Mouse (Mus musculus): ENCODE results near the gene Pigs.

Pigs gene

DNA sequence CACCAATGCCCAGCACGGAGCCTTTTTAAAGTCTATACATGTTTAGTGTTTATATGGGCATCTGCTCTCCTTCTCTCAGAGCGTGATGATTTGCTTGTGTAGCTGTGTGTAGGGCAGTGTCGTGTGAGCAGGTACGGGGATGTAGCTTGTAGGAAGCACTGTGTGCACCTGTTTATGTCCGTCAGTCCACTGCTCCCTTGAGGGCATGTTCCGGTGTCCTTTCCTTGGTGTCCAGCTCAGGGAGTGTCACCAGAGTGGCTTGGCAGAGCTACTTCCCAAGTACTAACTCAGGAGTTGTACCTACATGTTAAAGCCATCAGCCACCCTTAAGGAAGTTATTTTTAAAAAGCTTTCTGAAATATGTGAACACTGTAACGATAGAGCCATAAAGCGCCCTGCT, 8.8 kb downstream of the Pigs start:
- in situ Hi-C loops (cut with MseI, MboI) = no loop called here

- in situ Hi-C loops (cut with MseI, MboI) = no loop called here
Measured at GRCm38 (mm10) chr11:78341702-78342101, 13.5 kb downstream of the Pigs start.

DNA sequence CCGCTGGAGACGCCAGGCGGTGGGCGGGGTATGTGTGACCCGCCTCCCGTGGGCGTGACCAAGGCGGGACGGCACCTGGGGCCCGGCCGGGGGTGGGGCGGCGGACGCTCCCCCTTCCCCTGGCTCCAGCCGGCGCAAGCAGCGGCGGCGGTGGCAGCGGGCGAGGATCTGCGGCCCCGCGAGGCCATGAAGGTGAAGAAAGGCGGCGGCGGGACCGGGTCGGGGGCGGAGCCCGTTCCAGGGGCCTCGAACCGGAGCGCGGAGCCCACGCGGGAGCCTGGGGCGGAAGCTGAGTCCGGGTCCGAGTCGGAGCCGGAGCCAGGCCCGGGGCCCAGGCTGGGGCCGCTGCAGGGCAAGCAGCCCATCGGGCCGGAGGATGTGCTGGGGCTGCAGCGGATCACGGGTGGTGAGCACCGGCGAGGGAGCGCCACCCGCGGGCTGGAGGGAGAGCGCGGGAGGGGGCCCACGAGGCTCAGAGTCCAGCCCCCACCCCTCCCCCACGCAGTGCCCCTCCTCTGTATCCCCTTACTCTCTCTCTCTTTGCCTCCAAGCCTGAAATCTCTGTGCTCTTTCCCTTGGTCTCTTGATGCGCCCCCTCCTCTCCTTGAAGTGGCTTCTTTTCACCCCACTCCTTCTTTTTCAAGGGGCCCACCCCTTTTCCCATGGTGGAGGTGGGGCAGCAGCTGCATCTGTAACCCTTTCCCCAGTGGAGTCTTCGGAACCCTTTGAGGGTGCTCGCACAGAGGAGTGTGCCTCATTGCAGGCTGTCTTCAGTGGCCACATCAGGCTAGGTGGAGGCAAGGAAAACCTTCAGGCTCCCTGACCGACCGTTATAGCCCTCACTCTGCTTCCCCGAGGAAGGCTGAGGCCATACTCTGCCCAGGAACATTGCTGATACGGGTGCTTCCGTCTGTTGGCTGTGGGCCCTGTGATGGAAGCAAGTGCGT, 15.4 kb downstream of the Pigs start, which contains the start of gene Unc119:
TSS of gene Unc119 (plus strand) at position 102 of the 947 bp plus-strand sequence.
- in situ Hi-C loops (cut with MseI, MboI) = no loop called here

DNA sequence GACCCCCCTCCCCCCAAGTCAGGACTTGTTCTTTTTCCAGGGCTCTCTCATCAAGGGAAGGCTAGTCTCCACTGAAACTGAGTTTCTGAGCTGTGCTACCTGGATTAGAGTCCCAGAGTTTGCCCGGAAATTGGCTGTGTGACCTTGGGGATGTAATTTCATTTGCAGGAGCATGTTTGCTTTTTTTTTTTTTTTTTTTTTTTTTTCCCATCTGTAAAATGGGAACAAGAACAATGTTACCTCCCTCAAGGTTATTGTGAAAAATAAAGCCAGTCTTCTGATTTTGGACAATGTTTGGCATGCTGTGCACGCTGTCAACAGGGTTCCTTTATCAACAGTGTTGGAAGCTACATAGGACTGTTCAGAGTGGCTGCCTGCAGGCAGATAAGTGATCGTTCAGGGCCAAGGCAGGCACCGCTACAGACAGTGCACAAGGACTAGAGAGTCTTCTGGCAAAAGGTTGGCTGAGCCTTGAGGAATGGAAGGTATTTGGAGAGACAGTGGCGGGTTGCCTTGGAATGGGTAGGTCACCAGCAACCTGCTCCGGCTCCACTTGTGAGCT, 16.2 kb downstream of the Pigs start:
- in situ Hi-C loops (cut with MseI, MboI) = no loop called here

DNA sequence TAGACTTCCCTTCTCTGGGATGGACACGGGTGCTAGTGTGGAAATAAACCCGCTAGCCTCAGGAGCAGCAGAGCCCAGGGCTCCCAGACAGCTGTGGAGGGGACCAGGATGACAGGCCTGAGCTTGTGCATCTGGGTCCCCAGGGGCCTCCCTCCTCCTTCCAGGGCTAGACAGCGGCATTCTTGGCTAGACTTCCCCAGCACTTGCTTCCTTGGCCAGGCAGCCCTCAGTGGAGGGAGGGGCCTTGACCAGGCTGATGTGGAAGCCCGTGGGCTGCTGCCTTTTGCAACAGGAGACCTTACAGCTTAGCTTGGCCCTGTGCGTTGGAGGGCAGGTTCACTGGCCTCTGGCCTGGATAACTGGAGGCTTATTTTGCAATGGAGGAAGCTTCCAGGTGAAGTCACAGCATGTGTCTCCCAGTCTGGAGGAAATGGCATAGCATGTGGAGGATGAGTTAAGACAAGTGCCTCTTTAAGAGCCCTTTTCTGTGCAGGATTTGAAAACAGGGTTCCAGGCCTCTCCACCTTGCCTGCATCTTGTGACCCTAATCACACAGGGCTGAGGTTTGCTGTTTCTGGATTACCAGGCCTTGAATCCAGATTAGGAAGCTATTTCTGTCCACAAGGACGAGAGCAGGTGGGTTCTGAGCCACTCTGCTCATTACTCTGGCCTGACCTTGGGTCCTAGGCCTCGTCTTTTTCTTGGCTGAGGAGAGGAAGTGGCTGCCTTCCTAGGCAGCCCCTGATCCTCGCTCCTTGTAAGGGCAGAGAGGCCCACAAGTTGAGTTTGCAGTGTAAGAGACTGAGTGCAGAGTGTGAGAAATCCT, 16.9 kb downstream of the Pigs start:
- in situ Hi-C loops (cut with MseI, MboI) = no loop called here

DNA sequence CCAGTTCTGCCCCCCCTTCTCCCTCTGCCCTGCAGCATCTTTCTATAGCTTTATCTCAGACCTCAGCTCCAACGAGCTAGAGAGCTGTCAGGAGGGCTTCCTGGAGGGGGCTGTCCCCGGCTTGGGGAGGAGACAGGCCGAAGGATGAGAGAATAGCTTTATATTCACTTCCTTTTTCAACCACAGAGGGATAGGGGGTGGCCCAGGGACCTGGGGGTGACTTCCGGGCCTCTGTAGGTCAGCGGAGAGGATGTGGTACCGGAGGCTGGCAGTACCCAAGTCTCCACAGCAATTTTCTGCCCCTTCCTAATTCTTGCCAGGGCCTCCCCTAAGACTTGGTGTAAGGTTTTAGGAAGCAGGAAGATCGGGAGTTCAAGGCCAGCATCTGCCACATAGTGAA, 17.6 kb downstream of the Pigs start:
- in situ Hi-C loops (cut with MseI, MboI) = no loop called here

- in situ Hi-C loops (cut with MseI, MboI) = no loop called here
Measured at GRCm38 (mm10) chr11:78346326-78347069, 18.3 kb downstream of the Pigs start.

DNA sequence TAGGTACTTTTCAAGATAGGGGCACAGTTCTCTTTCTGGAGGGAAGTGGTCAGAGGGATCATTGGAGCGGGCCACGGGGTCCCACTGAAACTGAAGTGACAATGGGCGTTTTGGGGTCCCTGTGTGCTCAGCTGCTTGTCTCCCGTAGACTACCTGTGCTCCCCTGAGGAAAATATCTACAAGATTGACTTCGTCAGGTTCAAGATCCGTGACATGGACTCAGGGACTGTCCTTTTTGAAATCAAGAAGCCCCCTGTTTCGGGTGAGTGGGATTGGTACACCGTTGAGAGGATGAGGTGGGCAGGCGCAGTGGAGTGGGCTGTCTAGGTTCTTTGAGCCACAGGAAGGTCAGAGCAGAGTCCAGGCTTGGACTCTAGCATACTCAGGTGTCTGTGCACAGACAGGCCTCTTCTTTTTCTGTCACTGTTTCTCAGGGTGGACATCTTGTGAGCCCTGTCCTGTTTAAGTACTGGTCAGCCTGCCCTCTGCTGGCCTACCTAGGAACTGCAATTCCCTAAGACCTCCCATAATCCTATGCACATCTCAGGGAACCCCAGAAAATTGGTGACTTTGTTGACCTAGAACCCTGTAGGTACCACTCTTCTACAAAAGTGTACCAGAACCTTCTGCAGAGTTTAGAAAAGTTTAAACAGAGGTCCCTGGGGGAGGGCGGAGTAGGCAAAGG, 19.0 kb downstream of the Pigs start:
- in situ Hi-C loops (cut with MseI, MboI) = no loop called here

DNA sequence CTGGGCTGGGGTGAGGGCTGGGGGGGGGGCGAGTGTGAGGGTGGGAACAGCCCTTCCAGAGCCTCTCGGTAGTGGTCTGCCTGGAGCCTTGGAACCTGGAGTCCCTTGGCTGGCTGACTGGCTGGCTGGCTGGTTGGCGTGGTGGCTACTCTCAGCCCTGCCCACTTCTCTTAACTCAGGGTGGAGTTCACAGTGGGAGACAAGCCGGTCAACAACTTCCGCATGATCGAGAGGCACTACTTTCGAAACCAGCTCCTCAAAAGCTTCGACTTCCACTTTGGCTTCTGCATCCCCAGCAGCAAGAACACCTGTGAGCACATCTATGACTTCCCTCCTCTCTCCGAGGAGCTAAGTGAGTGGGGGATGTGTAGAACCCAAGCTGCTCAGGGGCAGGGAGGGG, 19.7 kb downstream of the Pigs start:
- in situ Hi-C loops (cut with MseI, MboI) = no loop called here

DNA sequence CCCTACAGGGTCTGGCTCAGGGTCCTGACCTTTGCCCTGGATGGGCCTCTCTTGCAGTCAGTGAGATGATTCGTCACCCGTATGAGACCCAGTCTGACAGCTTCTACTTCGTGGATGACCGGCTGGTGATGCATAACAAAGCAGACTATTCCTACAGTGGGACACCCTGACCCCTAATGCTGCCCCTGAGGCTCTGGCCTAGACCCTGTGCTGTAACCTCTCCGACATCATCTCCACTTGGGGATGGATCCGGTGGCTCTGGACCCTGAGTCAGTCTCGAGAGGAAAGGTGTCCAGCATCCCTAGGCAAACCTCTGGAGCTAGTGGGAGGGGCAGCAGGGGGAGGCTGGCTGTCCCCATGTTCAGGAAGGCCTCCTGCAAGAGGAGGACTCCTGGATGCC, 20.3 kb downstream of the Pigs start:
- in situ Hi-C loops (cut with MseI, MboI) = no loop called here

DNA sequence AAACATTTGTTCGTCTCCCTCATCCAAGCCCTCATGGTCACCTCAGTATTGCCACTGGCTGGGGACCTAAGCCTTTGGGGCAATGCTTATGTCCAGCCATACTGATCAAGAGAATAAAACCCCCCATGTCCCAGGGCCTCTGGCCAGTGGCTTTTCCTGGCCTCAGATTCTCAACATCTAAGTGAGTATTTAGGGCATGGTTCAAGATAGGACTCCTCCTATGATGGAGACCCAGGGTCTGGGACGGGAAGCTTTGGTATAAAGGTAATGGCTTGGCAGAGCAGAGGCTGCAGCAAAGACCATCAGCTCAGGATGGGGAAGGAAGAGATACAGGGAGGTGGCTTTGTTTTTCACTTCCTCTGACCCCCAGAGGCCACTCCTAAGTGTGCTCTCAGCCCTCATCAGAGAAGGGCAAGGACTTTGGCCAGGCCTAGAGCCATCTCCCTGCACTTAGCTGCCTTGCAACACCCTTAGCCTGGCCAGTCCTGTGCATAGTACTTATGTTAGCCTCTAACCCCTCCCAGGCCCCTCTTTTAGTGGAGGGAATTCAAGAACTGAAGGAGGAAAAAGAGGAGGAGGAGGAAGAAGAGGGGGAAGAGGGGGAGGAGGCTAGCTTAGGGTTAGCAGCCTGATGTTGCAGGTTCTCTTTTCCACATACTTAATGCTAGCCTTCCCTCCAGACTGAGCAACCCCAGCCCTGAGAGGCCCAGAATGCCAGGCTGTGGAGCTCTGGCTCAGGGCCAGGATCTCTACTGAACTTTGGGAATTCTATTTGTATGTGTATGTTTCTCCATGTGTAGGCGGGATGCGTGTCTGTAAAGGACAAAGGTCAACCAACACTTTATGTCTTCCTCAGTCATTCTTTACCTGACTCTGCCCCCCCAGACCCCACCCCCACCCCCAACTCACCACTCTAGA, 21.5 kb downstream of the Pigs start:
- in situ Hi-C loops (cut with MseI, MboI) = no loop called here

- in situ Hi-C loops (cut with MseI, MboI) = no loop called here
Measured at GRCm38 (mm10) chr11:78353081-78353480, 24.9 kb downstream of the Pigs start.

DNA sequence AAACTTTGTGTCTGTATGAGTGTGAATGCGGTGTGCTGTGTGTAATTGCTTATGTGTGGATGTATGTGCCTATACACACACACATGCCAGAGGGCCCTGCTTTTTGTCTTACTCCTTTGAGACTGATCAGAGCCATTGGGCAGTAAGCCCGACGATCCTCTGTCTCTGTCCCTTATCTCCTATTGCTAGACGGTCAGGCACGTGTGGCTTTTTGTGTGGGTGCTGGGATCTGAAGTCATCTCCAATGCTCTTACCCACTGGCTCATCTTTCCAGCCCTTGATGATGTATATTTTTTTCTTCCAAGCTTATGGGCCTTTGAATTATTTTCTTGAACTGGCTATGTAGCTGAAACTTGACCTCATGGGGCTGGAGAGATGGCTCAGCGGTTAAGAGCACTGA, 26.7 kb downstream of the Pigs start:
- in situ Hi-C loops (cut with MseI, MboI) = loop anchor here in 1 of 2 experiments (5.0 kb wide), 1 partner anchor 47 kb away; no protein-coding TSS in a partner anchor

DNA sequence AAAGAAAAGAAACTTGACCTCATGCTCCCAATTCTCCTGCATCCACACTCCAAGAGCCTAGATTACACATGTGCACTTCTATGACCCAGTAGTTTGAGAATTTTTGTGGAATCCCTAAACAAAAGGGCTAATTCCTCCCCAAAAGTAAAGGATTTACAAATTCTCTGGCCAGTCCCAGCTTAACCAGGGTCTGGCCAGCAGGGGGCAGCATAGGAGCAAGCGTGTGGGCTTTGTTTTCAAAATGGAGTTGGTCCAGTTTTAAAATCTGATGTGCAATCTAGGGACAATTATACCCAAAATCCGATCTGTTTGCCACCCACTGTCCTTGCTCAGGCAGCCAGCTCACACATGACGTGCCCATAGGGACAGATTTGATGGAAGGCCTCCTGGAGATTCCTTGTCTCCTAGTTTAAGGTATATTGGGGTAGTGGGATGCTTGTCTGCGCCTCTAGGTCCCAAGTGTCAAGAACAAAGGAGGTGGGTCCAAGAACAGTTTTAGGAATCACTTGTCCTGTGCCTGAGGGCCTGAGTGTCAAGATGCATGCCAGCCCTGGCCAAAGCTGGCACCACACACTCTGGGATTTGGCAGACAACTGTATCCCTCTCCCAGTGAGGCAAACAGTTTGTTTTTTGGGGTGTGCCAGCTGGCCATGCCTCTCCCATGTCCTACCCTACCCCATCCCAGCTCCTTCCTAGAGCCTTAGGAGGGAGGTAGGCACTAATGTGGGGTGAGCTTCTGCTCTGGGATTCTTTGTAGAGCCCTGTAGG, 27.4 kb downstream of the Pigs start:
- in situ Hi-C loops (cut with MseI, MboI) = loop anchor here in 1 of 2 experiments (5.0 kb wide), 1 partner anchor 47 kb away; no protein-coding TSS in a partner anchor

- in situ Hi-C loops (cut with MseI, MboI) = loop anchor here in 1 of 2 experiments (5.0 kb wide), 1 partner anchor 44 kb away; no protein-coding TSS in a partner anchor
Measured at GRCm38 (mm10) chr11:78358330-78359007, 30.3 kb downstream of the Pigs start.

GRCm38 (mm10) chr11:78360125-78360788, 32.0 kb downstream of the Pigs start:
- in situ Hi-C loops (cut with MseI, MboI) = loop anchor here in 1 of 2 experiments (5.0 kb wide), 1 partner anchor 42 kb away; no protein-coding TSS in a partner anchor

GRCm38 (mm10) chr11:78360789-78361131, 32.5 kb downstream of the Pigs start:
- in situ Hi-C loops (cut with MseI, MboI) = loop anchor here in 1 of 2 experiments (5.0 kb wide), 1 partner anchor 42 kb away; no protein-coding TSS in a partner anchor

Data from mouse trophoblast stem cell (cell line).